Mouse (Mus musculus): Measurements from ENCODE around the gene Plcb1. TPM values are rescaled to one million over a fixed set of nuclear protein-coding genes. Genes with fewer than 3 reads are reported as not detected.

The Plcb1 gene
- polyA plus RNA-seq, 1 experiment from 2014 or later, result 72.8 TPM

DNA sequence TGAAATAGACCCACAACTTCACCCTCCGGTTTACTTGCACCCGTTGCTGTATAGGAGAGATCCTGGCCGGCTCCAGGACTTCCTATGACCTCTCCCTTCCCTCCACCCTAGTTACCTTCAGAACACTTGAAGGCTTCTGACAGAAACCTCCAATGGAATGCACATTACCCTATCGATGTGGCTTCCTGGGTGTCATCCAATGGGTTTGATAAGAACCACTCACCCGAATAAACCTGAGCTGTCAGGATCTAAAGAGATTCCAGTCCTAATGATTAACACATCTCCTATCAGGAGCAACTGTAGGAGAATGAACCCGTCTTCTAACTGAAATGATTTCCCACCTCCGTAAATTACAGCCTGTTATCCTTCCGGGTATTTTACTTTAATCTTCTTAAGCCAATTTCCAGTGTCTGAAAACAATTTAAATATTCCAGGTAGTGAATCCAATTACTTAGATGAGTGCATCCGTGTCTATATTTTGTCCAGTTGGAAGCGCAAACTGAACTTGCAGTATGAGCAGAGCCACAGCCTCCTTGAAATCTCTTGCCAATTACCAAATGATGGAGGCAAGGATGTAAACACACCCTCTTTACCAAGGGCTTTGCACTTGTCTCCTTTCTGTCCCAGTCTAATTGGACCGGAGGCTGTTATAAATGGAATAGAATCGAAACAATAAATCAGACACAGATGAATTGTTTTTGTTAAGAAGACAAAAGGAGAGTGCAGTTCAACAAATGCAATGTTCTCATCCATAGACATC is 1.6 kb downstream of the Plcb1 start:
- peak overlapping the region; percentile 75 for H3K4me3 ChIP-seq (replicated peaks; ENCODE audit: low read length)
- H3K36me3 ChIP-seq (replicated peaks; ENCODE audit: control insufficient read depth, insufficient read depth), result no peaks in the 10 kb centered on the region
- WGBS, result 49% methylated on average over 12 of the region's 12 CpGs
- H3K9me3 ChIP-seq (ENCODE audit: control insufficient read depth, low read length), result no peaks in the 10 kb centered on the region
- peak overlapping the region; percentile 66 for H3K4me2 ChIP-seq (replicated peaks)
- no peak overlapping the region for H3K27ac ChIP-seq
- no peak for ATAC-seq (ENCODE audit: low FRiP score)
- H3K9ac ChIP-seq, result peak overlapping the region; percentile 83
- H3K4me1 ChIP-seq (replicated peaks; ENCODE audit: control insufficient read depth, insufficient read depth, low read length), result 0 out of 2 replicates have a peak, but pooled peaks cover 5% of the 10 kb centered on the region
- no peak for DNase-seq (ENCODE audit: low spot score)
- no peaks in the 10 kb centered on the region for H3K27me3 ChIP-seq (ENCODE audit: control insufficient read depth, insufficient read depth, low read length)

GRCm38 (mm10) chr2:134792926-134793325 is 7.1 kb downstream of the Plcb1 start:
- Histone ChIP-seq H3K27ac (no peak overlapping the region), H3K36me3 (replicated peaks; ENCODE audit: control insufficient read depth, insufficient read depth) (no peaks in the 10 kb centered on the region), H3K9ac (no peak overlapping the region), H3K4me3 (replicated peaks; ENCODE audit: low read length) (no peak overlapping the region), H3K4me1 (replicated peaks; ENCODE audit: control insufficient read depth, insufficient read depth, low read length) (no peaks in the 10 kb centered on the region), H3K9me3 (ENCODE audit: control insufficient read depth, low read length) (no peaks in the 10 kb centered on the region), H3K4me2 (replicated peaks) (no peak overlapping the region), H3K27me3 (ENCODE audit: control insufficient read depth, insufficient read depth, low read length) (no peaks in the 10 kb centered on the region)
- DNase-seq (ENCODE audit: low spot score), result no peak
- WGBS, result 85% methylated on average over 7 of the region's 7 CpGs
- no peak for ATAC-seq (ENCODE audit: low FRiP score)

GRCm38 (mm10) chr2:134800226-134800625 is 14.4 kb downstream of the Plcb1 start:
- H3K4me3 ChIP-seq (replicated peaks; ENCODE audit: low read length), result no peak overlapping the region
- no peak overlapping the region for H3K27ac ChIP-seq
- no peak overlapping the region for H3K4me2 ChIP-seq (replicated peaks)
- H3K9me3 ChIP-seq (ENCODE audit: control insufficient read depth, low read length), result no peaks in the 10 kb centered on the region
- H3K9ac ChIP-seq, result no peak overlapping the region
- DNase-seq (ENCODE audit: low spot score), result no peak
- no peaks in the 10 kb centered on the region for H3K36me3 ChIP-seq (replicated peaks; ENCODE audit: control insufficient read depth, insufficient read depth)
- no peak for ATAC-seq (ENCODE audit: low FRiP score)
- 92% methylated on average over 1 of the region's 1 CpGs for WGBS
- no peaks in the 10 kb centered on the region for H3K27me3 ChIP-seq (ENCODE audit: control insufficient read depth, insufficient read depth, low read length)
- no peaks in the 10 kb centered on the region for H3K4me1 ChIP-seq (replicated peaks; ENCODE audit: control insufficient read depth, insufficient read depth, low read length)

DNA sequence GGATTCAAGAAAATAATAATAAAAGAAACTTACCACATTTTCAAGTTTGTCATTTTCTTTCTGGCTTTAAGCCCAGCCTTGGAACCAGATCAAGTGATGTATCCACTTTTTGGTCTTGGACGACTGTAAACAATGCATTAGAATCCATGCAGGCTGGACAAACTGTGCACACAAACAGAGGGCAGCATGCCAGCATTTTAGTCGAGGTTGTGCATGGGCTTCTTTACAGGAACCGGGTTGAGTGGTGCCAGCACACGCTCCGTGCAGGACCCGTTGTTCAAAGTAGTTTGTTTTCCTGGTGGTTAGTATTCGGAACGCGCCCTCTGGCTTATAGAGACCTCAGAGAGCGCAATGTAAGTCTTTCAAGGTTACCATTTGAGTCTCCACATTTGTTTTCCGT is 30.5 kb downstream of the Plcb1 start:
- ATAC-seq (ENCODE audit: low FRiP score) (peak; percentile 57; the same call in 1 of the 2 replicates), DNase-seq (ENCODE audit: low spot score) (no peak)
- Histone ChIP-seq H3K4me1 (replicated peaks; ENCODE audit: control insufficient read depth, insufficient read depth, low read length) (0 out of 2 replicates have a peak, but pooled peaks cover 5% of the 10 kb centered on the region), H3K4me3 (replicated peaks; ENCODE audit: low read length) (no peak overlapping the region), H3K27ac (no peak overlapping the region), H3K9ac (no peak overlapping the region), H3K36me3 (replicated peaks; ENCODE audit: control insufficient read depth, insufficient read depth) (no peaks in the 10 kb centered on the region), H3K27me3 (ENCODE audit: control insufficient read depth, insufficient read depth, low read length) (no peaks in the 10 kb centered on the region), H3K4me2 (replicated peaks) (no peak overlapping the region), H3K9me3 (ENCODE audit: control insufficient read depth, low read length) (no peaks in the 10 kb centered on the region)
- WGBS, result 74% methylated on average over 11 of the region's 11 CpGs

DNA sequence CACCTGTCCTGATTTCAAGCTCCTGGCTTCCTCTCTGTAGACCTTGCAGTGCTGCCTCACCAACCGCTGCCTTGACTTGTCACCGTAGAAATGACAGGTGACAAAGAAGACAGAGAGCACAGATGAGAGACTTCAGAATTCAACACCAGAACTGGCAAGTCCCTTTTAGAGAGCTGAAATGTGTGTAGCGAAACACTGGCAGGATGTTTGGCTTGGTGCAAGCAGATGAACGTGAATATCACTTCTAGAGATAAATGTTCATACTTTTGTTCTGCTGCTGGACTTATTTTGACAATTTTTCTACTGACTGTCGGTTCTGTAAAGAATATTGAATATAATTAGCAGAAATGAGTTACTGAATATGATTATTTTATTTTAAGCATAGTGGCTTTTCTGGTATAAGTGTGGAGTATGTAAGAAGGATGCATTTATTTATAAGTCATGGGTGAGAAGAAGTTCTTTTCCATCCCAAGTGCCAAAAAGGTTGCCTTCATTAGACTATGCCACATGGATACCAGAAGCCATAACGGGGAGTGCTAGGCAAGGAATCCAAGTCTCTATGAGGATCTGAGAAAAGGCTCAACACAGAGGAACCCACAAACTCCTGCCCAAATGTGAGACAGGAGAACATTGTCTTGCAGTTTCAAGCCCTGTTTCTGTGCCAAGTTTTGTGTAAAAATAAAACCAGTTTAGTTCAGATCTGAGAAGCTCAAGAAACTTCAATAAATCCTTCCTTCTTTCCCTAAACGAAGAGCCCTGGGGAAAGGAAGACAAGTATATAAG is 31.4 kb downstream of the Plcb1 start:
- Histone ChIP-seq H3K9ac (no peak overlapping the region), H3K27ac (no peak overlapping the region), H3K9me3 (ENCODE audit: control insufficient read depth, low read length) (no peaks in the 10 kb centered on the region), H3K36me3 (replicated peaks; ENCODE audit: control insufficient read depth, insufficient read depth) (no peaks in the 10 kb centered on the region), H3K4me2 (replicated peaks) (no peak overlapping the region), H3K4me1 (replicated peaks; ENCODE audit: control insufficient read depth, insufficient read depth, low read length) (0 out of 2 replicates have a peak, but pooled peaks cover 5% of the 10 kb centered on the region), H3K4me3 (replicated peaks; ENCODE audit: low read length) (no peak overlapping the region), H3K27me3 (ENCODE audit: control insufficient read depth, insufficient read depth, low read length) (no peaks in the 10 kb centered on the region)
- ATAC-seq (ENCODE audit: low FRiP score), result no peak
- 88% methylated on average over 7 of the region's 7 CpGs for WGBS
- no peak for DNase-seq (ENCODE audit: low spot score)

- H3K4me3 ChIP-seq (replicated peaks; ENCODE audit: low read length), result no peak overlapping the region
- H3K4me1 ChIP-seq (replicated peaks; ENCODE audit: control insufficient read depth, insufficient read depth, low read length), result peaks cover 12% of the 10 kb centered on the region
- 78% methylated on average over 6 of the region's 6 CpGs for whole genome bisulfite sequencing
- DNase-seq (ENCODE audit: low spot score) (no peak), ATAC-seq (ENCODE audit: low FRiP score) (no peak)
- no peaks in the 10 kb centered on the region for H3K27me3 ChIP-seq (ENCODE audit: control insufficient read depth, insufficient read depth, low read length)
- no peak overlapping the region for H3K27ac ChIP-seq
- H3K4me2 ChIP-seq (replicated peaks), result no peak overlapping the region
- H3K36me3 ChIP-seq (replicated peaks; ENCODE audit: control insufficient read depth, insufficient read depth), result no peaks in the 10 kb centered on the region
- H3K9me3 ChIP-seq (ENCODE audit: control insufficient read depth, low read length), result no peaks in the 10 kb centered on the region
- no peak overlapping the region for H3K9ac ChIP-seq
These were observed 35.3 kb downstream of the Plcb1 start for GRCm38 (mm10) chr2:134821176-134821575.

DNA sequence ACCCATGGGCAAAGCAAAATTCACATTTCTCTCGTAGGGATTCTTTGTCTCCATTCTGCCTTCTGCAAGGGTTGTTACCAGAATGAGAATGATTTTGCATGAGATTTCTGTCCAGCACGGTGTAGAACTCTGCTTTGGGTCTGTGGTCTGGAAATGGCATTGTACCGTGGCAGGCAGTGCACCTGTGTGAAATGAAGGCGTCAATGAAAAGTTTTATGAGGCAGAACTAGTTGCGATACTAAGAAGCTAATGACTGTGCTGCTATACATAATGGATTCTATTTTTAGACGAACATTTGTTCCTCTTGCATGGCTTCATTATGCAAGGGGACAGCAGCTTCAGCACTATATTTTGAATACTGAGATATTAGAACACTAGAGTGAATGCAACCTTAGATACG is 39.8 kb downstream of the Plcb1 start:
- DNase-seq (ENCODE audit: low spot score) (no peak), ATAC-seq (ENCODE audit: low FRiP score) (0 out of 2 replicates have a peak, but pooled peaks have one; percentile 48)
- no peak overlapping the region for H3K4me2 ChIP-seq (replicated peaks)
- H3K9me3 ChIP-seq (ENCODE audit: control insufficient read depth, low read length), result no peaks in the 10 kb centered on the region
- H3K36me3 ChIP-seq (replicated peaks; ENCODE audit: control insufficient read depth, insufficient read depth), result no peaks in the 10 kb centered on the region
- 42% methylated on average over 7 of the region's 7 CpGs for WGBS
- H3K9ac ChIP-seq, result no peak overlapping the region
- no peaks in the 10 kb centered on the region for H3K27me3 ChIP-seq (ENCODE audit: control insufficient read depth, insufficient read depth, low read length)
- H3K4me1 ChIP-seq (replicated peaks; ENCODE audit: control insufficient read depth, insufficient read depth, low read length), result peaks cover 20% of the 10 kb centered on the region
- H3K27ac ChIP-seq, result peak overlapping the region; percentile 40; the same call in 1 of the 2 replicates
- H3K4me3 ChIP-seq (replicated peaks; ENCODE audit: low read length), result no peak overlapping the region

- DNase-seq (ENCODE audit: low spot score), result no peak
- peak overlapping the region; percentile 40 for H3K27ac ChIP-seq
- no peaks in the 10 kb centered on the region for H3K36me3 ChIP-seq (replicated peaks; ENCODE audit: control insufficient read depth, insufficient read depth)
- H3K4me2 ChIP-seq (replicated peaks), result no peak overlapping the region
- no peak overlapping the region for H3K4me3 ChIP-seq (replicated peaks; ENCODE audit: low read length)
- no peaks in the 10 kb centered on the region for H3K27me3 ChIP-seq (ENCODE audit: control insufficient read depth, insufficient read depth, low read length)
- WGBS, result 38% methylated on average over 8 of the region's 8 CpGs
- peak; percentile 53; the same call in 1 of the 2 replicates for ATAC-seq (ENCODE audit: low FRiP score)
- H3K4me1 ChIP-seq (replicated peaks; ENCODE audit: control insufficient read depth, insufficient read depth, low read length), result peaks cover 20% of the 10 kb centered on the region
- H3K9ac ChIP-seq, result no peak overlapping the region
- H3K9me3 ChIP-seq (ENCODE audit: control insufficient read depth, low read length), result no peaks in the 10 kb centered on the region
These were observed 40.5 kb downstream of the Plcb1 start for GRCm38 (mm10) chr2:134826111-134827005.
